Mouse (Mus musculus): ENCODE measurements around the gene Eif1ad. TPM values are rescaled to one million over a fixed set of nuclear protein-coding genes. Genes with fewer than 3 reads are reported as not detected.

Gene Eif1ad
- polyA plus RNA-seq, 1 experiment from 2014 or later, result 62.7 TPM

DNA sequence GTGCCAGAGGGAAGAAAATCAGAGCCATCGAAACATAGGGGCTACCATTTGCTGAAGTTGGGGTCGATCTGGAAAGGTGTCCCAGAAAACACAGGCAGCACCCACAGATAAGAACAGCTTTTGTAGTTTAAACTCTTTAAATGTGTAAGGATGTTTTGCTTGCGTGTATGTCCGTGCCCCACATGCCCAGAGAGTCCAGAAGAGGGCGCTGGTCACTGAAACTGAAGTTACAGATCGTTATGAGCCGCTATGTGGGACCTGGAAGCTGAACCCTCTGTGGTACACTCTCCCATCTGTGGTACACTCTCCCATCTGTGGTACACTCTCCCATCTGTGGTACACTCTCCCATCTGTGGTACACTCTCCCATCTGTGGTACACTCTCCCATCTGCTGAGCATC is 40.6 kb downstream of the Eif1ad start:
- peak overlapping the region; percentile 62 for H3K4me3 ChIP-seq (ENCODE audit: low read length)
- no peaks in the 10 kb centered on the region for H3K9me3 ChIP-seq (ENCODE audit: control insufficient read depth, low read length)
- H3K4me2 ChIP-seq (ENCODE audit: low read depth, low read length), result peak overlapping the region; percentile 63
- H3K27me3 ChIP-seq (replicated peaks; ENCODE audit: control insufficient read depth, insufficient read depth, low read length), result no peaks in the 10 kb centered on the region
- H3K27ac ChIP-seq (ENCODE audit: low read length), result peak overlapping the region; percentile 86
- 16% methylated on average over 7 of the region's 7 CpGs for WGBS
- H3K9ac ChIP-seq (ENCODE audit: low read depth, low read length), result peak overlapping the region; percentile 74
- ATAC-seq, result peak; percentile 54
- H3K36me3 ChIP-seq (ENCODE audit: control insufficient read depth, insufficient read depth, low read length), result no peaks in the 10 kb centered on the region
- H3K4me1 ChIP-seq (ENCODE audit: control insufficient read depth, insufficient read depth, low read length), result peaks cover 3% of the 10 kb centered on the region; the same call in 1 of the 2 replicates

GRCm38 (mm10) chr19:5408057-5409001 is 41.8 kb downstream of the Eif1ad start:
- Histone ChIP-seq H3K4me2 (ENCODE audit: low read depth, low read length) (no peak overlapping the region), H3K4me1 (ENCODE audit: control insufficient read depth, insufficient read depth, low read length) (peaks cover 3% of the 10 kb centered on the region; the same call in 1 of the 2 replicates), H3K4me3 (ENCODE audit: low read length) (no peak overlapping the region), H3K27me3 (replicated peaks; ENCODE audit: control insufficient read depth, insufficient read depth, low read length) (no peaks in the 10 kb centered on the region), H3K36me3 (ENCODE audit: control insufficient read depth, insufficient read depth, low read length) (no peaks in the 10 kb centered on the region), H3K9me3 (ENCODE audit: control insufficient read depth, low read length) (no peaks in the 10 kb centered on the region), H3K27ac (ENCODE audit: low read length) (no peak overlapping the region), H3K9ac (ENCODE audit: low read depth, low read length) (no peak overlapping the region; the same call in 1 of the 2 replicates)
- WGBS, result 85% methylated on average over 13 of the region's 13 CpGs
- ATAC-seq, result no peak

GRCm38 (mm10) chr19:5409068-5409467 is 42.5 kb downstream of the Eif1ad start:
- Histone ChIP-seq H3K27ac (ENCODE audit: low read length) (no peak overlapping the region), H3K4me2 (ENCODE audit: low read depth, low read length) (no peak overlapping the region), H3K4me1 (ENCODE audit: control insufficient read depth, insufficient read depth, low read length) (peaks cover 3% of the 10 kb centered on the region; the same call in 1 of the 2 replicates), H3K9ac (ENCODE audit: low read depth, low read length) (no peak overlapping the region), H3K4me3 (ENCODE audit: low read length) (no peak overlapping the region), H3K27me3 (replicated peaks; ENCODE audit: control insufficient read depth, insufficient read depth, low read length) (no peaks in the 10 kb centered on the region), H3K36me3 (ENCODE audit: control insufficient read depth, insufficient read depth, low read length) (no peaks in the 10 kb centered on the region), H3K9me3 (ENCODE audit: control insufficient read depth, low read length) (no peaks in the 10 kb centered on the region)
- ATAC-seq, result no peak
- 71% methylated on average over 5 of the region's 5 CpGs for WGBS

GRCm38 (mm10) chr19:5410641-5411040 is 44.1 kb downstream of the Eif1ad start:
- Histone ChIP-seq H3K9me3 (ENCODE audit: control insufficient read depth, low read length) (no peaks in the 10 kb centered on the region), H3K36me3 (ENCODE audit: control insufficient read depth, insufficient read depth, low read length) (no peaks in the 10 kb centered on the region), H3K27me3 (replicated peaks; ENCODE audit: control insufficient read depth, insufficient read depth, low read length) (no peaks in the 10 kb centered on the region), H3K4me3 (ENCODE audit: low read length) (no peak overlapping the region), H3K4me2 (ENCODE audit: low read depth, low read length) (no peak overlapping the region), H3K4me1 (ENCODE audit: control insufficient read depth, insufficient read depth, low read length) (peaks cover 3% of the 10 kb centered on the region; the same call in 1 of the 2 replicates), H3K9ac (ENCODE audit: low read depth, low read length) (no peak overlapping the region), H3K27ac (ENCODE audit: low read length) (no peak overlapping the region)
- ATAC-seq, result no peak
- WGBS, result 84% methylated on average over 5 of the region's 5 CpGs

- WGBS, result 60% methylated on average over 5 of the region's 5 CpGs
- Histone ChIP-seq H3K36me3 (ENCODE audit: control insufficient read depth, insufficient read depth, low read length) (no peaks in the 10 kb centered on the region), H3K9me3 (ENCODE audit: control insufficient read depth, low read length) (no peaks in the 10 kb centered on the region), H3K27me3 (replicated peaks; ENCODE audit: control insufficient read depth, insufficient read depth, low read length) (no peaks in the 10 kb centered on the region), H3K4me2 (ENCODE audit: low read depth, low read length) (no peak overlapping the region), H3K9ac (ENCODE audit: low read depth, low read length) (no peak overlapping the region), H3K27ac (ENCODE audit: low read length) (no peak overlapping the region), H3K4me3 (ENCODE audit: low read length) (no peak overlapping the region), H3K4me1 (ENCODE audit: control insufficient read depth, insufficient read depth, low read length) (peaks cover 3% of the 10 kb centered on the region; the same call in 1 of the 2 replicates)
- ATAC-seq, result no peak
Measured at GRCm38 (mm10) chr19:5411961-5412360, 45.4 kb downstream of the Eif1ad start.

- no peak overlapping the region for H3K9ac ChIP-seq (ENCODE audit: low read depth, low read length)
- no peak overlapping the region for H3K4me3 ChIP-seq (ENCODE audit: low read length)
- ATAC-seq, result no peak
- no peaks in the 10 kb centered on the region for H3K36me3 ChIP-seq (ENCODE audit: control insufficient read depth, insufficient read depth, low read length)
- no peaks in the 10 kb centered on the region for H3K27me3 ChIP-seq (replicated peaks; ENCODE audit: control insufficient read depth, insufficient read depth, low read length)
- no peak overlapping the region for H3K4me2 ChIP-seq (ENCODE audit: low read depth, low read length)
- no peak overlapping the region for H3K27ac ChIP-seq (ENCODE audit: low read length)
- H3K9me3 ChIP-seq (ENCODE audit: control insufficient read depth, low read length), result no peaks in the 10 kb centered on the region
- 75% methylated on average over 4 of the region's 4 CpGs for WGBS
- H3K4me1 ChIP-seq (ENCODE audit: control insufficient read depth, insufficient read depth, low read length), result no peaks in the 10 kb centered on the region
Measured at GRCm38 (mm10) chr19:5413840-5414239, 47.3 kb downstream of the Eif1ad start.

DNA sequence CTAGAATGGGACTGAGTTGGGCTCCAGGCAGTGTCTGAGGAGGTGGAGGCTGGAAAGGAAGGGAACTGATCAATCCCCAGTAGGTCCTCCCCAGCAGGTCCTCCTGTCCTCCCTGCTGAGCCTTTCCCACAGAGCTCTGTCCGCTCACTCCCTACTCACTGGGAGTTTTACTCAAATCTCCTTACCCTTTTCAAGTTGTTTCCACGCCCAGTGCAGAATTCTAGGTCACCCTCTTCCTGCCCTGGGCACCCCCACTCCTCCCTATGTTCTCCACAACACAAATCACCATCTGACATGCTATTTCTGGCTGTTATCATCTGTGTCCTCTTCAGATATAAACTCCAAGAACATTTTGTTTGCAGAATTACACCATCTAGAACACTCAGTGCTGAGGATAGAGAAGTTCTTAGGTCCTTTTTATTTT is 48.0 kb downstream of the Eif1ad start:
- H3K4me2 ChIP-seq (ENCODE audit: low read depth, low read length), result no peak overlapping the region
- H3K9me3 ChIP-seq (ENCODE audit: control insufficient read depth, low read length), result no peaks in the 10 kb centered on the region
- ATAC-seq, result no peak
- no peak overlapping the region for H3K9ac ChIP-seq (ENCODE audit: low read depth, low read length)
- no peak overlapping the region for H3K27ac ChIP-seq (ENCODE audit: low read length)
- H3K4me1 ChIP-seq (ENCODE audit: control insufficient read depth, insufficient read depth, low read length), result no peaks in the 10 kb centered on the region
- WGBS, result 70% methylated on average over 2 of the region's 2 CpGs
- no peaks in the 10 kb centered on the region for H3K36me3 ChIP-seq (ENCODE audit: control insufficient read depth, insufficient read depth, low read length)
- no peak overlapping the region for H3K4me3 ChIP-seq (ENCODE audit: low read length)
- no peaks in the 10 kb centered on the region for H3K27me3 ChIP-seq (replicated peaks; ENCODE audit: control insufficient read depth, insufficient read depth, low read length)

- WGBS, result 90% methylated on average over 8 of the region's 8 CpGs
- no peaks in the 10 kb centered on the region for H3K36me3 ChIP-seq (ENCODE audit: control insufficient read depth, insufficient read depth, low read length)
- peaks cover 11% of the 10 kb centered on the region for H3K4me1 ChIP-seq (ENCODE audit: control insufficient read depth, insufficient read depth, low read length)
- no peaks in the 10 kb centered on the region for H3K9me3 ChIP-seq (ENCODE audit: control insufficient read depth, low read length)
- no peak overlapping the region for H3K9ac ChIP-seq (ENCODE audit: low read depth, low read length)
- no peak overlapping the region for H3K27ac ChIP-seq (ENCODE audit: low read length)
- ATAC-seq, result no peak
- no peak overlapping the region for H3K4me2 ChIP-seq (ENCODE audit: low read depth, low read length)
- no peaks in the 10 kb centered on the region for H3K27me3 ChIP-seq (replicated peaks; ENCODE audit: control insufficient read depth, insufficient read depth, low read length)
- H3K4me3 ChIP-seq (ENCODE audit: low read length), result no peak overlapping the region
Measured at GRCm38 (mm10) chr19:5418750-5419466, 52.4 kb downstream of the Eif1ad start.

DNA sequence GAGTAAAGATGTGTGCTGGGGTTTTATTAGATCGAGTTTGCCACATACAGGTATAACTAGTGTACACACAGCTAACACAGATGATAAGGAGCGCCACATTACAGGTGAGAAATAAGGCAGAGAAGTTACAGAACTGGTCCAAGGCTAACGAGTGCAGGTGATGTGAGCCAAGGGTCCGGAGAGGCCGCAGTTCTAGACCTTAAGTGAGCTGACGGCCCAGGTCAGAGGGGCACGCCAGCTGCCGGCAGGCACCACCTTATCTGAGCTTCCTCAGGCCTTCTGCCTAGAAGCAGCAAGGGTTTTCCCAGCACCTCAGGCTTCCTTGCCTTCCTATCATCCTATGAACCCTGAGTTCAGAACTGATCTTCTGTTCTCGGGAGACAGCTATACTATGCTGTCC is 53.1 kb downstream of the Eif1ad start:
- peaks cover 12% of the 10 kb centered on the region for H3K4me1 ChIP-seq (ENCODE audit: control insufficient read depth, insufficient read depth, low read length)
- no peaks in the 10 kb centered on the region for H3K9me3 ChIP-seq (ENCODE audit: control insufficient read depth, low read length)
- no peak overlapping the region for H3K4me2 ChIP-seq (ENCODE audit: low read depth, low read length)
- no peaks in the 10 kb centered on the region for H3K27me3 ChIP-seq (replicated peaks; ENCODE audit: control insufficient read depth, insufficient read depth, low read length)
- 86% methylated on average over 9 of the region's 9 CpGs for WGBS
- ATAC-seq, result no peak
- no peak overlapping the region for H3K27ac ChIP-seq (ENCODE audit: low read length)
- no peak overlapping the region for H3K4me3 ChIP-seq (ENCODE audit: low read length)
- no peak overlapping the region for H3K9ac ChIP-seq (ENCODE audit: low read depth, low read length)
- H3K36me3 ChIP-seq (ENCODE audit: control insufficient read depth, insufficient read depth, low read length), result no peaks in the 10 kb centered on the region

Measured in intestine, embryonic 16.5 days (tissue).